Mouse (Mus musculus) adrenal gland, adult 8-10 months (tissue): Measurements from ENCODE around the gene Sh3pxd2a. TPM values are rescaled to one million over a fixed set of nuclear protein-coding genes. Genes with fewer than 3 reads are reported as not detected.

Experiments
- DNase-seq: peaks from one replicate; pipeline ENCODE4 v3.0.0; 2022
- total RNA-seq, 4 experiments: library from RNA; stranded (reverse); gene quantifications; 2 replicates each; pipeline ENCODE4 v1.2.4; 2022

Gene Sh3pxd2a
- total RNA-seq, 4 experiments from 2014 or later: 26.9 to 54.9 (median 36.4) TPM

DNA sequence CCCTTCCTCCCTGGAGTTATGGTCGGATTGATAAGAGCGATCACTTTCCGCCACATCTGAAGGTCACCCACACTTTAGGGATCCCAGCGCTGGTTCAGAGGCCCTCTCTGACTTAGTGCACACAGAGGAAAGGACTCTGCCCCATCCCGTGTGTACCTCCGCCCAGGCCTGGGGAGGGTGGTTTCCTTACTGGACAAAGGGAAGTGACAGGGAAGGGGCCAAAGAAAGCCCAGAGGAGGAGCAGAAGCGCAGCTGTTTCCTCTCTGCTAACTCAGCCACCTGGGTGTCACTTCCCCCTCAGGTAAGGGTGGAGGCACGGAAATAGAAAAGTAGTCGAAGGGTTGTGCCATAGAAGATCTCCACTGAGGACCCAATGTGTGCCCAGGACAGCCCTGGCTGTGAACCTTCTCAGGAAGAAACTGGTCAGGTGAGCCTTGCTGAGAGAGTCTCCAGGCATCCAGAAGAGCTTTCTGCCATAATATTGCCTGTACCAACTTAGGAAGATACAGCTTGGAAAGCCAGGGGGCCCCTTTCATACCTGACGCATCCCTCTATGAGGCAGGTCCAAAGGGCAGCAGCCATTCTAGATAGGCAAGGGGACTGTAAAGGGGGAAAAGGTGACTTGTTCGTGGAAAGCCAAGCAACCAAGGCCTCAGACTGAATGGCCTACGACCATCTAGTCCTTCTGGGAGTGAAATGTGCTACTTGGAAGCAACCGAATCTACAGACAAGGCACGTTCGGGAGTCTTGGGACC is 9.0 kb downstream of the Sh3pxd2a start:
- no peak for DNase-seq

- no peak for DNase-seq
Observed at GRCm38 (mm10) chr19:47454167-47455000, 9.8 kb downstream of the Sh3pxd2a start.

- no peak for DNase-seq
Observed at GRCm38 (mm10) chr19:47453352-47453751, 10.8 kb downstream of the Sh3pxd2a start.

- DNase-seq: no peak
Observed at GRCm38 (mm10) chr19:47452682-47453081, 11.5 kb downstream of the Sh3pxd2a start.

- no peak for DNase-seq
Observed at GRCm38 (mm10) chr19:47452211-47452610, 12.0 kb downstream of the Sh3pxd2a start.

DNA sequence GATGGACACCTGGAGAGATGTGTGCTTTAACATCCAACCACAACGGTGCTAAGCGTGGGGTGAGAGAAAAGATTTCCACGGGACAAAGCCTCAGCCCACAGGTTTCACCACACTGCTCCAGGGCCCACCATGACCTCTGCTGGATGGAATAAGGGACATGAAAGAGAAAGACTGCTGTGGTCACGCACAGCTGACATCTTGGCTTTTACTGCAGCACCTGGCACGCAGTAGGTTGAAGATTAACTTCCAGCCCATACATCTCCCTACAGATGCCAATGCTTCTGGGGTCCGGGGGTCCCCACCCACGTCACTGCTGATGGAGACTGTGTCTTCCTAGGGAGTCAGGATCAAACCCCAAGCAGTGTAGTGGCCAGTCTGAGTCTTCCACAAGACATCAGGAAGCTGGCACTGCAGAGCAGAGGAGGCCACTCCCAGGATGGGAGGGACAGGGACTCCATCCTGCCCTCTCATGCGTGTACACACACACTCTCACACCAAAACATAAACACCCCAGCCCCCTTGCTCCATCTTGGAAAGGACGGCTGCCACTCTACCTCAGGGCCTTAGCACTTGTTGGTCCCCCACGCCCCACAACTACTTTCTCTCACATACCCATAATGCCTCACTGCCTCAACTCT is 12.6 kb downstream of the Sh3pxd2a start:
- DNase-seq: no peak

GRCm38 (mm10) chr19:47450261-47451137 is 13.7 kb downstream of the Sh3pxd2a start:
- DNase-seq: no peak

DNA sequence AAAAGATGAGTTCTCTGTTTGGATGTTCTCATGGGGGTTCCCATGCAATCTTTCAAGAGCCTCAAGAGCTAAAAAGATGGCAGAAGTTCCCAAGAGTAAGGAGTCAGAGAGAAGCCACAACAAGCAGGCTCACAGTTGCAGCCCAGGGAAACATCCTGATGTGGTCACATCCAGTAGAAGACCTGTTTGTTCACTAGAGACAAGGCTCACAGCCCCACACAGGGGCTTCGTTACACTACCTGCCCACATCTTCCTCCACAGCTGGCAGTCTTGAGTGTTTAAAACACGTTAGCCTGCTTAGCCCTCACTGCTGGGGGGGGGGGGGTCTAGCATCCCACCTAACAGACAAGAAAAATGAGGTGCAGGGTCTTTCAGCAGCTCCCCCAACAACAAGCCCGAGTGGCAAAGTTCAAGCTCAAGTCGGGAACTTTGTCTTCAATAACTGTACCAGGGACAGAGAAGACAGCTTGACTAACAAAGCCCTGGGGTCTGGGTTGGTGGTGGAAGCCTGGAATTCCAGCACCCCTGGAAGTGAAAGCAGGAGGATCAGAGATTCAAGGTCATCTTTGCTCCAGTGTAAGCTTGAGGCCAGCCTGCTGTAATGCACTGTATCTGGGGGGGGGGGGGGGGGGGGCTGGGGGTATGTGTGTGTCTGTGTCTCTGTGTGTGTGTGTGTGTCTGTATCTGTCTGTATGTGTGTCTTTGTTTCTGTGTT is 14.5 kb downstream of the Sh3pxd2a start:
- no peak for DNase-seq

DNA sequence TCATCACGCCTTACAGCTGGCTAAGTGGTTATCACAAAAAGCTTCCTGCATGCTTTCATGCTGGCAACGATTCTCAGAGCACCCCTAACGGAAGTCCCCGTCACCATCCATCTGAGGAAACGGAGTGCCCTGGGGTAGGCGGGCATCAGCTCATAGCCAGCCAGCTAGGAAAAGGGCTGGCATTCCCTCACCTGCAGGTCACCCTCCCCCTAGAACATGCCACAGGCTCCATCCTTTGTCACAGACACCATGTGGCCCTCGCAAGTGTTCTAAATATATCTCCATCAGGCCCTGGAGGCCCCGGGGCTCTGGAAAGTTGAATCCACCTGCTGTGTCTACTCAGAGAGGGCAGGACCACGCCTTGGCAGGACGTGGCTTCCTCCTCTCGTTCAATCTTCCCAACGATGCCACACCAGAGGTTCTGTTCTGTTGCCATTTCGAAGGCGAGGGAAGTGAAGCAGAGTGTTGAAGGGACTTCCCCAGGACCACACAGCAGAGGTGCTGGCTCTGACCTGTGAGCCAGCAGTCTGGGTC is 15.5 kb downstream of the Sh3pxd2a start:
- DNase-seq: no peak

DNA sequence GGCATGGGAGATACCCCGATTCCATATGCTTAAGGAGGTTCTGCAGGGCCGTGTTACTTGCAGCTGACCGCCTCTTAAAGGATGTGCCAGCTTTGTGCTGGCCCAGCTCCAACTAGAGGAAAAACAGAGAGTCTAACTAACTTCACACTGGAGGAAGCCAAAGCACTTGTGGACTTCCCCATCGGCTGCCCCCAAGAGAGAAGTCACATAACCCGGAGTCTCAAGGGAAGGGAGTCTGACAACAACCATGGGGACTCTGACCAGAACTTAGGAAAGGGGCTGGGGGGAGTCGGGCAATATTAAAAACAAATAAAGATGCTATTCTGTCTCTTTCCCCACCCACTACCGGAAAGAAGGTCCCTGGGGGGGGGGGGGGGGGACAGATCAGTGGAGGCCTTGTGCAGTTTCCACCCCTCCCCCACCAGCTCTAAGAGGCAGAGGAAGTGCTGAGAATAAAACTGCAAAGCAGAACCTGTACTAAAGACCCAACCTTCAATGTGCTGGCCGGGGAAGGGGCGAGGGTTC is 17.3 kb downstream of the Sh3pxd2a start:
- no peak for DNase-seq

GRCm38 (mm10) chr19:47446130-47446529 is 18.1 kb downstream of the Sh3pxd2a start:
- DNase-seq: no peak

- DNase-seq: no peak
Observed at GRCm38 (mm10) chr19:47445726-47446125, 18.5 kb downstream of the Sh3pxd2a start.

GRCm38 (mm10) chr19:47444488-47444887 is 19.7 kb downstream of the Sh3pxd2a start:
- no peak for DNase-seq

GRCm38 (mm10) chr19:47442294-47442627 is 21.9 kb downstream of the Sh3pxd2a start:
- no peak for DNase-seq

DNA sequence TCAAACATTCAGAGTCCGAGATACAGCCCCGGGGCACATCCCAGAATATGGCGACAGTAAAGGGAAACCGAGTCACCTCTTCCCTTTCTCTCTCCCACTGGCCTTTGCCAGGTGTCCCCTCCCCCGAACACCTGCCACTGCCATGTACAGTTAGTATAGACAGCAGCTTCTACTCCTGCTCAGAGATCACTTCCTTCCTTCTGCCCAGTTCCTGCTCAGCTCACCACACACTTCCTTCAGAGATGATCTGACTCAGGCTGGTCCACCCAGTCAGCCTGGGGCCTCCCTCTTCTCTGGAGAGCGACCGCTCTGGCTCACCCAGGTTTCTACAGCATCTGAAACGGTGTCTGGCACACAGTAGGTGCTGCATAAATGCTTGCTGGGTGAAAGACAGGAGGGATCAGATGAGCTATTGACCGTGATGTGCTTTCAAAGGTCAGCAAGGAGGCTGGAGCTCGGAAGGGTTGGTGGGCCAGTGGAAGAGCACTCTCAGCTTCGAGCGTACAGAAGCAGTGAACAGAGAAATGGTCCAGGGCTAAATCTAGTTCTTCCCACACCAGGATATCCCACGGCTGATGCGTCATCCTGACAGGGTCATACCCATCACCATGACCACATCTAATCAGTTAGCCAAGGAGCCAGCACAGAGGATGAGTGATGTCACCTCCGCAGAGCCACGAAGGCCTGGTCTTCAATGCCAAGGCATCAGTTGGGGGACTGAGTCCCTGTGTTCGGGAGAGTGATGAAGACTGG is 22.5 kb downstream of the Sh3pxd2a start:
- no peak for DNase-seq

DNA sequence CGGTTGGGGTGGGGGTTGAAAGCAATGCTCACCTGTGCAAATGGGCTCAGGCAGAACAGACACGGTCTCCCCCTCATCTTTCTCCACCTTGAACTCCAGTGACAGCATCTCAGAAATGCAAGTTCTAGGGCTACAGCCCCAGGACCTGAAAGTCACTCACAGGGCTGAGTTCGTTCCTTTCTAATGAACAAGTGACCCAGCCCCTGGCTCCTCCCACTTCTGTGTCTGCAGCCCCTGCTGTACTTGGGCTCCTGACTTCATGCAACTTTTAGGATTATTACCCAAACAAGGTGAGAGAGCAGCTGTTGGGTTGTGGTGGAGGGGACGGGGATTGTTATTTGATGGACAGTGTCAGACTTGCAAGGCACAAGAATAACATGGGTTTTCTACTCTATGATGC is 23.2 kb downstream of the Sh3pxd2a start:
- no peak for DNase-seq

DNA sequence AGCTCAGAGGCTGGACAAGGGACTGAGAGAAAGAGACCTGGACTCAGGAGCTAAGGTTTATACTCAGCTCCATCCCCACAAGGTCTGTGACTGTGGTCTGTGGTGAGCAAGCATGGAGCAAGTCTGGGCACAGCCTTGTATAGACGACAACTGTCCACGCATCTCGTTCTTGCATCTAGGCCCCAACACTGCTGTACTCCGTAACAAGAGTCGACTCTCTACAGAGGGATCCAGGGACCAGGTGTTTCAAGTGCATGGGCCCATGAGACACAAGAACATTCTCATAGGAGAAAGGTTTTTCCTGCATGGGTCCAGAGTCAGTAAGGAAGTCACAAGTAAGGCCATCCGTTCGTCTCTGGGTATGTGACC is 23.8 kb downstream of the Sh3pxd2a start:
- DNase-seq: no peak

DNA sequence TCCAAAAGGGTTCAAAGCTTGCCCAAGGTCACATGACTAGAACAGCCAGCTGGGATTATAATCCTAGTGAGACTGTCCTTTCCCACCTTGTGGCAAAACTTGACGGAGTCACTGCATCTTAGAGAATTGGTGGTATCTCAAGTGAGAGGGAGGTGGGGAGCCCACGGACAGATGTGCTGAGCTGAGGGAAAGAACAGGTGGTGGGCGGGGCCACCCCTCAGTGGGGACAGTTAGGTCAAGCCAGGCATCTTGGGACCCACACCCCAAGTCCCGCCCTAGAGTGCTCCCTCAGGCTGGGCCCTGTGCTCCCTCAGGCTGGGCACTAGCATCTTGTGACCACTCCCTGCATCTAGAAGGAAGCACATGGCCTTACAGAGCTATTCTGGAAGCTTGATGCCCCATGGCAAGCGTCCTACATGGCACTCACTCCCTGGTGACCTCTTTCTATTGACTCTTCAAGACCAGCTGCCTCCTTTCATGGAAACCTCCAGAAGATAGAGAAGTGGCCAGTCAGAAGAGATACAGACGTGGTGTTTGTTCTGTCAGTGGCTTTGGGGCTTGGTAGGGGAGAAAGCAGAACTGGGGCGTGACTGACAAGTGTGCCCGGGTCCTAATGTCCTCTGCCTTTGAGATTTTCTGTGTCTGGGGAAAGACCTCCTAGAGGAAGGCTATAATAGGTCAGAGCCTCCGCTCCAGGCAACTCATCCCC is 24.3 kb downstream of the Sh3pxd2a start:
- no peak for DNase-seq

GRCm38 (mm10) chr19:47438445-47438844 is 25.8 kb downstream of the Sh3pxd2a start:
- DNase-seq: no peak

DNA sequence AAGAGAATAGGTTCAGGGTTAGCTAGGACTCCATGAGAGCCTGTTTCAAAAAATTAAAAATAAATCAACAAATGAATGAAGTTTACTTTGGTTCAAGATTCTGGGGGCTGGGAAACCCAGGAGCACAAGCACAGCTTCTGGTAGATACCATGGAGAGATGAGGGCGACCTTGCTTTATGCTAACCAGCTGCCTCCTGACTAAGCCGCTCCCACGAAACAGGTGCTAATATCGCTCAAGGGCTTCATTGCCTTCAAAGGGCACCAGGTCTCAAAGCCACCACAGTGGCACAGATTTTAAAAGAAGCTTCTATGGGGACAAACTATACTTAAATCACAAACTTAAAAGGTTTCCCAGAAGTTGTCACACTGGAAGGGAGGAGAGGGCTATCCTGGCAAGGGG is 27.2 kb downstream of the Sh3pxd2a start:
- DNase-seq: no peak
